Mouse (Mus musculus) 416B (cell line): ENCODE measurements around the gene Gdf1.

Experiments used
- DNase-seq: peaks from one replicate; pipeline ENCODE4 v3.0.0; 2011; ENCODE audit warnings: low read depth

The Gdf1 gene

DNA sequence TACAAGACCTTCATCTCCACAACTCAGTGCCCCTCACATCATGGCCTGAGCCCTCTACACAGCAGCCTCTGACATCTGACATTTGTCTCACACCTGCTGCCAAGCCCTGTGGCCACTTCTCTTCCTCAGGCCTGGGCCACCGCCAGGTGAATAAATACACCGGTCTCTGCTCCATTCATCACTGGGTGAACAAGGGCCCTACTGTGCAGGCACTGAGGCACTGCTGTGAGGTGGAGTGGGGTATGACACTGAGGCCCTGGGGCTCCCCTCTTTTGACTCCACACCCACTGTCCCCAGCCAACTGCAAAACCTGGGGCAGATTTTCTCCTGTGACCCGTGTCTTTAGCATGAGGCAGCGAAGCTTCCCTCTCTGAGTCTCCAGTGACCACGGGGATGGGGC lies 37.0 kb downstream of the Gdf1 start:
- no peak for DNase-seq

DNA sequence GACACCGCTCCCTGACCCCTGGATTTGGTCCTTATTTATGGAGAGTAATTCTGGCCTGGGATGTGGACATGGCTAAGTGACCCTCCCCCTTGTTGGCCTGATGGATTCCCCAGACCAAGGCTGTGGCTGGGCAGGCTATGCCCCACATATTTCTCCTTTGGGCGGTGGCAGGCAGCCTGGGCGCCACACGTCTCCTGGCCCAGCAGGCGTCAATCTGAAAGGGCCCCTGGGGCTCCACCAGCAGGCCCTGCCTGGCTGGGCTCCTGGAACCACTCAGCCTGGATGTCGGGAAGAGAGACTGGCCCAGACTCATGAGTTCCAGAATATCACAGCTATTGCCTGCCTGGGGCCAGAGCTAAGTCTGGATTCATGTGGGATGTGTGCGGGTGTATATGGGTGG lies 40.9 kb downstream of the Gdf1 start:
- no peak for DNase-seq

GRCm38 (mm10) chr8:70371951-70372350 lies 42.3 kb downstream of the Gdf1 start:
- no peak for DNase-seq

DNA sequence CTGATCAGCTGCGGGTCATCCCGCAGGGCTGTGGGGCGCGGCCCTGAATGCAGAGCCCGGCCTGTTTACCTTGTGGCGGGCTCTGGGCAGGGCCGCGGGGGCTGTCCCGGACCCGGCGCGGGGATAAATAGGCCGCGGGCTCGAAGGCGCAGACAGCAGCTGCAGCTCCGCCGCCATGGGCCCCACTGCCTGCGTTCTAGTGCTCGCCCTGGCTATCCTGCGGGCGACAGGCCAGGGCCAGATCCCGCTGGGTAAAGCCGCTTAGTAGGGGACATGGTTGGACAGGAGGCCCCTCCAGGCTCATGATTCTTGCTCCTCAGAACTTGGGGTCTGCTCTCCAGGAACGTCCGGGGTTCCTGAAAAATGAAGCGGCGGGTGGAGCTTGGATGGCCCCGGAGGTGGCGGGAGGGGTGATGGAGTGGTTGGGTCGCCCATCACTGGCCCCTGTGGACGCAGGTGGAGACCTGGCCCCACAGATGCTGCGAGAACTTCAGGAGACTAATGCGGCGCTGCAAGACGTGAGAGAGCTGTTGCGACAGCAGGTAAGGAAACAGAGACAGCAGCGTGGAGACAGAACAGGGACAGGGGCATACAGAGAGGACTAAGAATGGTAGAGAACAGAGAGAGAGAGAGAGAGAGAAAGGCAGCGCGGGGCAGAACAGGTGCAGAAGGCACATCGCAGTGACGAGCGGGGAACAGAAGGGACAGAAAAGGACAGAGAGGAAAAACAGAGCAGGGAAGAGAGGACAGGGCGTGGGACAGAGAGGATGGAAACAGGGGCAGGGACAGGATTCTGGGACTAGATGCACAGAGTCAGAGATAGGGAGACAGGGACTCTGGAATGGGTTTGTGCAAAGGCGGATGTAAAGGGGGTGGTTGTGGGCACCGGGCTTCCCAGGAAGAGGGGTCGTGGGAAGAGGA lies 44.0 kb downstream of the Gdf1 start, which contains the start of gene Comp:
Comp (plus strand) TSS at position 162 of the 921 bp plus-strand sequence.
- DNase-seq: no peak

DNA sequence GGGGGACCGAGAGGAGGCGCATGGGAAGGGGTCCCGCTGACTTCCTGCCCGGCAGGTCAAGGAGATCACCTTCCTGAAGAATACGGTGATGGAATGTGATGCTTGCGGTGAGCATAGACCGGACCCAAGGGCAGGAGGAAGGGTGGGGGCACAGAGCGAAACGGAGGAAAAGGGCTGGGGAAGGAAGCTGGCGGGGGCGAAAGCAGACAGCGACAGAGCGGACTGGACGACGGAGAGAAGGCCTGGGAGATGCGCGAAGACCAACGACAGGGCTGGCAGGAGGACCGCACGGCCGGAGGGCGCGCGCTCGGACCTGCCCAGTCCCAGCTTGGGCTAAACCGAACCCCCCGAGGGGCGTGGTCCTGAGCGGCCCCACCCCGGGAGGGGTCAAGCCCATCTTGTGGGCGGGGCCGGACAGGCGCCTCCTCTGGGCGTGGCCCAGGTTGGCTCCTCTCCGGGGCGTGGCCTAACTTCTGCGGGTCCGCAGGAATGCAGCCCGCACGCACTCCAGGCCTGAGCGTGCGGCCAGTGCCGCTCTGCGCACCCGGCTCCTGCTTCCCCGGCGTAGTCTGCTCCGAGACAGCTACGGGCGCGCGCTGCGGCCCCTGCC lies 44.8 kb downstream of the Gdf1 start:
- no peak for DNase-seq

DNA sequence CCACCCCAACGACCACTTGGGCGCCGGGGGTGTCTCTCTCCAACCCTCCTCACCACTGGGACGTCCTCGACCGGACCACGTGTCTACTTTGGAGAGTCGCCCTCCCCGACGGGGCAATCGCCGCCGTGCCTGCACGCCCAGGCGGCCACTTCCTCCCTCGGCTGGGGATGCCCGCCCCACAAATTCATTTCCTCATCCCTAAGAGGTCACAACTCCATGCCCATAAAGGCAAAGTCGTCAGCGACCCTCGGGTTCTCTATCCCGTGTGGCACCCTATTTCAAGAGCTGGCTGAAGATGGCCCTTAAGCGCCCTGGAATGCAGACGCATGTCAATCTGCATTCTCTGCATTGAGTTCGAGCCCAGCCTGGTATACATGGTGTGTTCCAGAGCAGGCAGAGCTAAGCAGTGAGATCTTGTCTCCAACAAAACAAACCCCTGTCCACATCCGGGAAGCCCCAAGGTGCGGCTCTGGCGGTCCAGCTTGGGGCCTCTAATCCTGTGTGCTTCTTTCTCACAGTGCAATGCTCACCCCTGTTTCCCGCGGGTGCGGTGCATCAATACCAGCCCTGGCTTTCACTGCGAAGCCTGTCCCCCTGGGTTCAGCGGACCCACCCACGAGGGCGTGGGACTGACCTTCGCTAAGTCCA lies 45.7 kb downstream of the Gdf1 start:
- no peak for DNase-seq

GRCm38 (mm10) chr8:70376275-70376741 lies 46.7 kb downstream of the Gdf1 start:
- DNase-seq: no peak

DNA sequence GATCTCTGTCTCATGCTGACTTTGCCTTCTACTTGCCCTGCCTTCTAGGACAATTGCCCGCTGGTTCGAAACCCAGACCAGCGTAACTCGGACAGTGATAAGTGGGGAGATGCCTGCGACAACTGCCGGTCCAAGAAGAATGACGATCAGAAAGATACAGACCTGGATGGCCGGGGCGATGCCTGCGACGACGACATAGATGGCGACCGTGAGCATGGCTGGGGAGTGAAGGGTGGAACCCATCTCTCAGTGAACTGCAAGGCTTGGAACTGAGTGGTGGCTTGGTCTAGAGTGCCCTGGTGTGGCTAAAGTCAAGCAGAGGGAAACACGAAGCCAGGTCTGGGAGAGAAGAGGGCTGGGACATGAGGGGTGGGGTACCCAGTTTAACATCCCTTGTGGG lies 47.4 kb downstream of the Gdf1 start:
- DNase-seq: no peak

GRCm38 (mm10) chr8:70380069-70380468 lies 50.5 kb downstream of the Gdf1 start:
- DNase-seq: no peak
